Mouse (Mus musculus): ENCODE data around the gene Safb.
A peak's percentile ranks its signal among the peaks of the same experiment; 100 is the strongest.

The Safb gene

GRCm38 (mm10) chr17:56584257-56585130 is at the start of gene Safb, which contains the start of gene Safb2:
Gene Safb (plus strand): TSS chr17:56584825.
Gene Safb2 (minus strand): TSS chr17:56584585.
- peak; percentile 99 for DNase-seq (ENCODE audit: low spot score)

GRCm38 (mm10) chr17:56536192-56536591 is 48.4 kb upstream of the Safb start:
- DNase-seq (ENCODE audit: low spot score) = no peak

GRCm38 (mm10) chr17:56536874-56537273 is 47.8 kb upstream of the Safb start:
- DNase-seq (ENCODE audit: low spot score) = no peak

GRCm38 (mm10) chr17:56537912-56538311 is 46.7 kb upstream of the Safb start:
- no peak for DNase-seq (ENCODE audit: low spot score)

GRCm38 (mm10) chr17:56540562-56540975 is 44.1 kb upstream of the Safb start:
- no peak for DNase-seq (ENCODE audit: low spot score)

- no peak for DNase-seq (ENCODE audit: low spot score)
These were observed 41.9 kb upstream of the Safb start for GRCm38 (mm10) chr17:56542736-56543135.

GRCm38 (mm10) chr17:56543684-56544224 is 40.9 kb upstream of the Safb start:
- DNase-seq (ENCODE audit: low spot score) = no peak

GRCm38 (mm10) chr17:56544699-56545387 is 39.8 kb upstream of the Safb start:
- DNase-seq (ENCODE audit: low spot score) = no peak

GRCm38 (mm10) chr17:56545945-56546344 is 38.7 kb upstream of the Safb start:
- DNase-seq (ENCODE audit: low spot score) = no peak

GRCm38 (mm10) chr17:56546576-56546975 is 38.0 kb upstream of the Safb start:
- no peak for DNase-seq (ENCODE audit: low spot score)

- DNase-seq (ENCODE audit: low spot score) = no peak
These were observed 37.3 kb upstream of the Safb start for GRCm38 (mm10) chr17:56547116-56547845.

GRCm38 (mm10) chr17:56547846-56548604 is 36.6 kb upstream of the Safb start:
- DNase-seq (ENCODE audit: low spot score) = no peak

GRCm38 (mm10) chr17:56548605-56549105 is 36.0 kb upstream of the Safb start:
- DNase-seq (ENCODE audit: low spot score) = no peak

- no peak for DNase-seq (ENCODE audit: low spot score)
These were observed 33.7 kb upstream of the Safb start for GRCm38 (mm10) chr17:56550784-56551475.

GRCm38 (mm10) chr17:56551841-56552581 is 32.6 kb upstream of the Safb start:
- no peak for DNase-seq (ENCODE audit: low spot score)

GRCm38 (mm10) chr17:56552781-56553363 is 31.8 kb upstream of the Safb start:
- DNase-seq (ENCODE audit: low spot score) = peak; percentile 62

GRCm38 (mm10) chr17:56554122-56554551 is 30.5 kb upstream of the Safb start, which contains the start of gene Gm20219:
Gene Gm20219 (minus strand): TSS chr17:56554387.
- peak; percentile 86 for DNase-seq (ENCODE audit: low spot score)

- peak; percentile 58 for DNase-seq (ENCODE audit: low spot score)
These were observed 26.2 kb upstream of the Safb start for GRCm38 (mm10) chr17:56558448-56558847.

- DNase-seq (ENCODE audit: low spot score) = no peak
These were observed 25.2 kb upstream of the Safb start for GRCm38 (mm10) chr17:56559386-56559785.

Measured in urinary bladder, postnatal 14 days (tissue).